Mouse (Mus musculus) MEL (cell line): ENCODE results near the gene Dtnb. TPM values are rescaled to one million over a fixed set of nuclear protein-coding genes. Genes with fewer than 3 reads are reported as not detected.

Experiments
- DNase-seq: peaks from one replicate; pipeline ENCODE4 v3.0.0; 2011; ENCODE audit warnings: low read depth, low spot score
- H3K27ac ChIP-seq: 2 replicates; pipeline ENCODE4 v1.5.1; 2012; ENCODE audit warnings: low read depth, mild to moderate bottlenecking, control low read depth, low read length, moderate library complexity; ENCODE audit not compliant: control insufficient read depth
- H3K27me3 ChIP-seq, 2 experiments: fragments of 150-350 bp in 1 of 2; sonication (generic) in 1 of 2; 2 replicates each; pipeline ENCODE4 v1.6.1; 2012; ENCODE audit warnings: low read length in 2 of 2, mild to moderate bottlenecking in 2 of 2, improper control_type of control experiment in 1 of 2, moderate library complexity in 1 of 2; ENCODE audit not compliant: insufficient read depth in 2 of 2, control insufficient read depth in 1 of 2
- H3K36me3 ChIP-seq, 2 experiments: 2 replicates each; pipeline ENCODE4 v1.6.1; 2012 to 2014; ENCODE audit warnings: low read length in 2 of 2, improper control_type of control experiment in 1 of 2, inconsistent platforms in 1 of 2, mild to moderate bottlenecking in 1 of 2; ENCODE audit not compliant: insufficient read depth in 2 of 2, control insufficient read depth in 1 of 2
- H3K4me1 ChIP-seq, 2 experiments: fragments of 150-350 bp in 1 of 2; sonication (generic) in 1 of 2; 2 replicates each; pipeline ENCODE4 v1.6.1; 2012; ENCODE audit warnings: low read length in 2 of 2, improper control_type of control experiment in 1 of 2, mild to moderate bottlenecking in 1 of 2; ENCODE audit not compliant: insufficient read depth in 2 of 2, control insufficient read depth in 1 of 2
- H3K4me3 ChIP-seq, 2 experiments: fragments of 150-350 bp in 1 of 2; sonication (generic) in 1 of 2; 2 replicates each; pipeline ENCODE4 v1.5.1; 2012; ENCODE audit warnings: low read depth in 2 of 2, low read length in 2 of 2, mild to moderate bottlenecking in 2 of 2, moderate library complexity in 2 of 2, control low read depth in 1 of 2, improper control_type of control experiment in 1 of 2; ENCODE audit not compliant: control insufficient read depth in 1 of 2, insufficient read depth in 1 of 2
- H3K79me2 ChIP-seq: 2 replicates; pipeline ENCODE4 v1.6.1; 2012; ENCODE audit warnings: mild to moderate bottlenecking, low read length, moderate library complexity; ENCODE audit not compliant: control insufficient read depth, poor library complexity, insufficient read depth
- H3K9ac ChIP-seq: 2 replicates; pipeline ENCODE4 v1.6.1; 2012; ENCODE audit warnings: low read depth, mild to moderate bottlenecking, control low read depth, low read length, moderate library complexity; ENCODE audit not compliant: control insufficient read depth, poor library complexity, severe bottlenecking
- H3K9me3 ChIP-seq: fragments of 150-350 bp; sonication (generic); replicated peaks from 2 replicates; pipeline ENCODE4 v1.6.1; 2012; ENCODE audit warnings: mild to moderate bottlenecking, low read length, improper control_type of control experiment, moderate library complexity; ENCODE audit not compliant: insufficient read depth
- BHLHE40 ChIP-seq: IDR thresholded peaks from 2 replicates; pipeline ENCODE4 v1.6.1; 2012; ENCODE audit warnings: low read depth, mild to moderate bottlenecking, inconsistent platforms, low read length, improper control_type of control experiment, borderline replicate concordance
- CHD1 ChIP-seq: IDR thresholded peaks from 2 replicates; pipeline ENCODE4 v1.6.1; 2012; ENCODE audit warnings: low read depth, mild to moderate bottlenecking, inconsistent platforms, low read length, improper control_type of control experiment
- CHD2 ChIP-seq: IDR thresholded peaks from 2 replicates; pipeline ENCODE4 v1.6.1; 2011; ENCODE audit warnings: low read length, improper control_type of control experiment
- CTCF ChIP-seq, 3 experiments: IDR thresholded peaks in 2 of 3; conservative IDR thresholded peaks in 1 of 3; 2 replicates each; pipeline ENCODE4 v1.5.1; 2011 to 2012; ENCODE audit warnings: low read length in 3 of 3, low read depth in 2 of 3, mild to moderate bottlenecking in 2 of 3, improper control_type of control experiment in 1 of 3, inconsistent platforms in 1 of 3, mixed read lengths in 1 of 3, moderate library complexity in 1 of 3; ENCODE audit not compliant: control insufficient read depth in 1 of 3, insufficient read depth in 1 of 3, poor library complexity in 1 of 3, severe bottlenecking in 1 of 3
- E2F4 ChIP-seq: IDR thresholded peaks from 2 replicates; pipeline ENCODE4 v1.6.1; 2011; ENCODE audit warnings: low read depth, low read length, improper control_type of control experiment, borderline replicate concordance
- EP300 ChIP-seq, 2 experiments: IDR thresholded peaks; 2 replicates each; pipeline ENCODE4 v1.6.1; 2011; ENCODE audit warnings: improper control_type of control experiment in 2 of 2, low read length in 2 of 2, low read depth in 1 of 2, mild to moderate bottlenecking in 1 of 2
- ETS1 ChIP-seq: IDR thresholded peaks from 2 replicates; pipeline ENCODE4 v1.6.1; 2012; ENCODE audit warnings: low read depth, mild to moderate bottlenecking, inconsistent platforms, low read length, improper control_type of control experiment, moderate library complexity
- GABPA ChIP-seq: IDR thresholded peaks from 2 replicates; pipeline ENCODE4 v1.6.1; 2012; ENCODE audit warnings: low read depth, mild to moderate bottlenecking, inconsistent platforms, low read length, improper control_type of control experiment, moderate library complexity
- GATA1 ChIP-seq: IDR thresholded peaks from 2 replicates; pipeline ENCODE4 v1.6.1; 2011; ENCODE audit warnings: low read depth, low read length, improper control_type of control experiment
- JUND ChIP-seq: IDR thresholded peaks from 2 replicates; pipeline ENCODE4 v1.6.1; 2011; ENCODE audit warnings: low read depth, mild to moderate bottlenecking, improper control_type of control experiment, low read length
- KAT2A ChIP-seq: conservative IDR thresholded peaks from 2 replicates; pipeline ENCODE4 v1.6.1; 2012; ENCODE audit warnings: low read depth, low read length, improper control_type of control experiment, inconsistent platforms
- MAFK ChIP-seq: IDR thresholded peaks from 2 replicates; pipeline ENCODE4 v1.6.1; 2011; ENCODE audit warnings: low read depth, mild to moderate bottlenecking, low read length, improper control_type of control experiment, borderline replicate concordance
- MAX ChIP-seq: IDR thresholded peaks from 2 replicates; pipeline ENCODE4 v1.6.1; 2011; ENCODE audit warnings: low read length, improper control_type of control experiment
- MAZ ChIP-seq: IDR thresholded peaks from 2 replicates; pipeline ENCODE4 v1.6.1; 2012; ENCODE audit warnings: low read depth, mild to moderate bottlenecking, inconsistent platforms, low read length, improper control_type of control experiment
- MEF2A ChIP-seq: IDR thresholded peaks from 2 replicates; pipeline ENCODE4 v1.6.1; 2014; ENCODE audit warnings: low read depth, mild to moderate bottlenecking, inconsistent platforms, low read length, improper control_type of control experiment; ENCODE audit not compliant: poor library complexity, insufficient replicate concordance, severe bottlenecking; ENCODE audit errors: extremely low read depth
- MXI1 ChIP-seq: IDR thresholded peaks from 2 replicates; pipeline ENCODE4 v1.6.1; 2011; ENCODE audit warnings: mild to moderate bottlenecking, low read depth, low read length, improper control_type of control experiment
- MYB ChIP-seq: IDR thresholded peaks from 2 replicates; pipeline ENCODE4 v1.6.1; 2011; ENCODE audit warnings: mild to moderate bottlenecking, low read depth, low read length, improper control_type of control experiment
- NELFE ChIP-seq: IDR thresholded peaks from 2 replicates; pipeline ENCODE4 v1.6.1; 2011; ENCODE audit warnings: low read depth, low read length, improper control_type of control experiment
- NRF1 ChIP-seq: IDR thresholded peaks from 2 replicates; pipeline ENCODE4 v1.6.1; 2014; ENCODE audit warnings: low read depth, mild to moderate bottlenecking, inconsistent platforms, low read length, improper control_type of control experiment, moderate library complexity; ENCODE audit not compliant: poor library complexity, insufficient read depth, severe bottlenecking
- POLR2A ChIP-seq, 2 experiments: IDR thresholded peaks; 2 replicates each; pipeline ENCODE4 v1.6.1; 2011 to 2012; ENCODE audit warnings: low read length in 2 of 2, mild to moderate bottlenecking in 2 of 2, control low read depth in 1 of 2, improper control_type of control experiment in 1 of 2, low read depth in 1 of 2, moderate library complexity in 1 of 2; ENCODE audit not compliant: control insufficient read depth in 1 of 2, insufficient read depth in 1 of 2, poor library complexity in 1 of 2
- POLR2AphosphoS2 ChIP-seq: IDR thresholded peaks from 2 replicates; pipeline ENCODE4 v1.6.1; 2011; ENCODE audit warnings: low read length, improper control_type of control experiment
- RAD21 ChIP-seq: IDR thresholded peaks from 2 replicates; pipeline ENCODE4 v1.6.1; 2011; ENCODE audit warnings: mild to moderate bottlenecking, low read depth, low read length, improper control_type of control experiment
- SIN3A ChIP-seq: IDR thresholded peaks from 2 replicates; pipeline ENCODE4 v1.6.1; 2012; ENCODE audit warnings: low read length, improper control_type of control experiment, inconsistent platforms
- TAL1 ChIP-seq: IDR thresholded peaks from 2 replicates; pipeline ENCODE4 v1.6.1; 2012; ENCODE audit warnings: mild to moderate bottlenecking, inconsistent platforms, low read length, moderate library complexity, mixed read lengths
- TBP ChIP-seq: IDR thresholded peaks from 2 replicates; pipeline ENCODE4 v1.8.0; 2011; ENCODE audit warnings: low read depth, low read length, improper control_type of control experiment
- UBTF ChIP-seq: IDR thresholded peaks from 2 replicates; pipeline ENCODE4 v1.6.1; 2012; ENCODE audit warnings: low read depth, mild to moderate bottlenecking, inconsistent platforms, low read length, improper control_type of control experiment, moderate library complexity, borderline replicate concordance; ENCODE audit not compliant: insufficient read depth
- ZC3H11A ChIP-seq: IDR thresholded peaks from 2 replicates; pipeline ENCODE4 v1.6.1; 2012; ENCODE audit warnings: low read depth, mild to moderate bottlenecking, inconsistent platforms, low read length, improper control_type of control experiment
- ZKSCAN1 ChIP-seq: IDR thresholded peaks from 2 replicates; pipeline ENCODE4 v1.6.1; 2012; ENCODE audit warnings: low read depth, mild to moderate bottlenecking, inconsistent platforms, low read length, improper control_type of control experiment, moderate library complexity
- ZNF384 ChIP-seq: IDR thresholded peaks from 2 replicates; pipeline ENCODE4 v1.6.1; 2012; ENCODE audit warnings: low read depth, mild to moderate bottlenecking, inconsistent platforms, low read length, improper control_type of control experiment
- polyA plus RNA-seq, 2 experiments: library from polyadenylated mRNA; stranded (reverse) in 1 of 2; unstranded in 1 of 2; fragments of >175 nt in 1 of 2; fragments of >200 nt in 1 of 2; gene quantifications; 2 replicates each; pipeline versions ENCODE4 v1.2.1 to v1.2.4; 2012; ENCODE audit warnings: low replicate concordance in 2 of 2, low read depth in 1 of 2; ENCODE audit not compliant: insufficient read length in 2 of 2, insufficient read depth in 1 of 2, missing spikeins in 1 of 2
- total RNA-seq: library from RNA; depleted of rRNA; stranded (reverse); fragments of 300-350 nt; gene quantifications from 2 replicates; pipeline ENCODE4 v1.2.3, GENCODE M21; 2012

The Dtnb gene
- total and polyA plus RNA-seq, 3 experiments: 18.6 to 24.9 TPM; not detected in 1

DNA sequence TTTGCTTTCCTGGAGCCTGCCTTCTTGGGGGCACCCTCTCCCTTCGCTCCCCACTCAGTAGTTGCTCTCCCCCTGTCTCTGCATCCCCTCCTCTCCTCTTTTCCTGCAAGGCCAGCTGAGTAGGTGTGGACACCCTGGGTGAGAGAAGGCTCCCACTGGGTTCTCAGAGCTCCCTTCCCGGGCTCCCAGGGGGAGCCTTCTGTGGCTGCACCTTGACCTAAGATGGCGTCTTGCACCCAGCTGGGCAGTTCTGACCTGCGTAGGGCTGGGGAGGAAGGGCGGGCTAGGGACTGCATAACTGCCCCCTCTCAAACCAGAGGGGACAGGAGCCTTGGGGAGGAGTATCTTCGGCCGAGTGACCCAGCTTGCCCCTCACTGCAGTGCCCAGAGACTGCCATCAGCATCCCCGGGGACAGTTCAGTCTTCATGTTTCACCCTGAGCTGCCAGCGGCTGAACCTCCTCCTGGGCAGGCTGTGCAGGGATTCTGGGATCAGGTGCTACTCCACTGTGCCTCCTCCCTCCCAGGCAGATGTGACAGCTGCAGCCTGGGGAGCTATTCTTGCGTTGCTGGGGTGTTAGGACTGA, 236.3 kb downstream of the Dtnb start (continued):
- TF ChIP-seq SIN3A: no peak

DNA sequence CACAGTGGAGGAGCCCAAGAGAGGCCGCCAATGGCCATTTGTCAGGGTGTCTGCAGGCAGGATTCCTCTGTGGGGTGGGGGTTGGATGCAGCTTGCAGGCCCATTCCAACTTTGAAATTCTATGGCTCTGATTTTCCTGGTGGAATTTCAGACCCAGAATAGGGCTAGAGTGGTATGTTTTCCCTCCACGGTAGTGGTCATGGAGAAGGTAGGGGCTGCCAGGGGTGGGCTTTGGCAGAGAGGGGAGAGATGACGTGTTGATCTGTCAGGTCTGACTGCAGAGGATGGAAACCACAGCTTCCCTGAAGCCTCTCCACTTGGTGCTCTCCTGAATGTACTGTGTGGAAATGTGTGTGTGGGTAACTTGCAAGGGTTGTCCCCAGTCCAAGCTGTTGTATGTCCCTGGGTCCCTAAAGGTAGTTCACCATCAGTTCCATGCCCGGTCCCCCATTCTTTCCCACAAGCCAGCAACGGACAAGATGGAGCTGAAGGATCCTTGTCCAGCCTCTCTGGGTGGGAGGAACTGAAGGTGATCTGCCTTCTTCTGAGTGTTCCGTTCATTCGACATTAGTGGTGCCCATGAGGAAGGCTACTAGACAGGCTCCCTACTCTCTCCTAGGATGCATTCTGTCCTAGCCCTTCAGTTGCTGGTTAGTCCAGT, 237.5 kb downstream of the Dtnb start:
- Histone ChIP-seq H3K27ac (no peak overlapping the region), H3K4me1 (0 out of 4 replicates have a peak, but pooled peaks cover 0 to 6% of the 10 kb centered on the region in 2 experiments), H3K9me3 (no peaks in the 10 kb centered on the region), H3K4me3 (no peak overlapping the region), H3K79me2 (no peaks in the 10 kb centered on the region; the same call in none of the 2 replicates), H3K9ac (no peak overlapping the region), H3K27me3 (no peaks in the 10 kb centered on the region; a peak in 1 of 4 replicates), H3K36me3 (no peaks in the 10 kb centered on the region)
- TF ChIP-seq EP300 (IDR thresholded peaks at IDR 0.05; ENCODE audit: low read depth in 1 of 2, low read length in 2 of 2) (no peak), ETS1 (no peak), SIN3A (no peak), MAFK (no peak), MAX (no peak), POLR2AphosphoS2 (no peak), MXI1 (no peak), E2F4 (no peak), CHD2 (no peak), NELFE (no peak), RAD21 (no peak), MYB (no peak), MAZ (no peak), TAL1 (no peak), POLR2A (IDR thresholded peaks at IDR 0.05; ENCODE audit: control insufficient read depth in 1 of 2, insufficient read depth in 1 of 2, low read depth in 1 of 2, low read length in 2 of 2, poor library complexity in 1 of 2) (no peak), ZKSCAN1 (no peak), GATA1 (no peak), TBP (no peak), ZNF384 (no peak), ZC3H11A (no peak)
- no peak for DNase-seq

DNA sequence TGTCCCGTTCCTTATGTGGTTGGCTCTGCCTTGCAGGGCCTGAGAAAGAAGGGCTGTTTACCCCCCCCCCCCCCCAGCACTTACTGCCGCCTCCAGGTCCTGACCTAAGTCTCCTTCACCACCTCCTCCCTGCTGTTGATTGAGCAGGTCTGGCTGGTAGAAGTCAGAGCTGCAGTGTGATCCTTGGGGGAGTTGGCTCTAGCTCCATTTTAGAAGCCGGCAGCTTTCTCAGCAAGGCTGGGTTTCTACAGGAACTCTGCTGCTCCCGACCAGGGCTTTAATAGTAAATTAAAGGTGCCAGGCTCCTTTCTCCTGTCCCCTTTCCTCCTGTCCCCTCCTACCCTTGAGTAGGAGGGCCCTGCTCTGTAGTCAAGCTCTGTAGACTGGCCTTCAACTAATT, 238.3 kb downstream of the Dtnb start:
- H3K4me1 ChIP-seq: 0 out of 4 replicates have a peak, but pooled peaks cover 0 to 6% of the 10 kb centered on the region in 2 experiments
- TF ChIP-seq KAT2A (no peak), BHLHE40 (no peak), CHD1 (no peak), ETS1 (no peak), SIN3A (no peak), E2F4 (no peak), MEF2A (no peak), JUND (no peak), NELFE (no peak), UBTF (no peak), GABPA (no peak), CTCF (IDR thresholded peaks at IDR 0.05 in 2 of 3, conservative IDR thresholded peaks at IDR 0.05 in 1 of 3; ENCODE audit: control insufficient read depth in 1 of 3, insufficient read depth in 1 of 3, low read depth in 2 of 3, low read length in 3 of 3, poor library complexity in 1 of 3, severe bottlenecking in 1 of 3) (no peak), CHD2 (no peak), POLR2AphosphoS2 (no peak), NRF1 (no peak), ZKSCAN1 (no peak)

More for the DNA sequence above, 238.3 kb downstream of the Dtnb start:
- Histone ChIP-seq H3K27ac (no peak overlapping the region), H3K79me2 (no peaks in the 10 kb centered on the region; the same call in none of the 2 replicates), H3K9ac (no peak overlapping the region), H3K4me3 (no peak overlapping the region), H3K9me3 (no peaks in the 10 kb centered on the region), H3K27me3 (no peaks in the 10 kb centered on the region; a peak in 1 of 4 replicates), H3K36me3 (no peaks in the 10 kb centered on the region)
- no peak for DNase-seq
